In genomic region chr11:69120221-69121000, GRCm38 (mm10) we compare ENCODE assay signal across 8 mouse cellular contexts. TPM values are rescaled to one million over a fixed set of nuclear protein-coding genes. Genes with fewer than 3 reads are reported as not detected.
DNase-seq lines count a peak whose midpoint lies in the region; ATAC-seq and TF ChIP-seq lines count a peak whose summit lies in the region.

Gene Hes7 (plus strand): TSS chr11:69120404.

- H3K9me3 ChIP-seq in hindbrain, embryonic 13.5 days: no peaks in the 10 kb centered on the region
- H3K9me3 ChIP-seq in midbrain, embryonic 10.5 days (replicated peaks): no peaks in the 10 kb centered on the region

- WGBS in hindbrain, embryonic 13.5 days: 1% methylated on average over 27 of the region's 27 CpGs
- 2% methylated on average over 27 of the region's 27 CpGs for WGBS in midbrain, embryonic 10.5 days

- H3K27me3 ChIP-seq in testis, adult 2 months (ENCODE audit: control insufficient read depth, insufficient read depth, low read length): no peaks in the 10 kb centered on the region
- peaks cover 39% of the 10 kb centered on the region for H3K27me3 ChIP-seq in hindbrain, embryonic 13.5 days
- peaks cover 55% of the 10 kb centered on the region for H3K27me3 ChIP-seq in midbrain, embryonic 10.5 days (ENCODE audit: low read depth, poor library complexity, severe bottlenecking)

- no peak for TF ChIP-seq CTCF in testis, adult 2 months (IDR thresholded peaks at IDR 0.05; ENCODE audit: control insufficient read depth, insufficient read depth, insufficient replicate concordance, low read depth, low read length)

- H3K4me1 ChIP-seq in testis, adult 2 months (ENCODE audit: control insufficient read depth, insufficient read depth, low read length): peaks cover 44% of the 10 kb centered on the region
- H3K4me1 ChIP-seq in hindbrain, embryonic 13.5 days (replicated peaks): peaks cover 48% of the 10 kb centered on the region
- peaks cover 64% of the 10 kb centered on the region for H3K4me1 ChIP-seq in midbrain, embryonic 10.5 days

- DNase-seq in CD4-positive, CD25-positive, alpha-beta regulatory T cell, adult 2 months (ENCODE audit: low read depth, low spot score): peak; percentile 44
- no peak for DNase-seq in testis, postnatal 10 days (ENCODE audit: low spot score)
- peak; percentile 70 for DNase-seq in midbrain, embryonic 10.5 days (ENCODE audit: low spot score)
- DNase-seq in ovary, postnatal 36 days (ENCODE audit: low spot score): no peak
- DNase-seq in right cerebral cortex, adult 2 months (ENCODE audit: low spot score in 2 of 2): no peak

- H3K36me3 ChIP-seq in testis, adult 2 months (ENCODE audit: control insufficient read depth, insufficient read depth, low read length): no peaks in the 10 kb centered on the region
- no peaks in the 10 kb centered on the region for H3K36me3 ChIP-seq in hindbrain, embryonic 13.5 days
- H3K36me3 ChIP-seq in midbrain, embryonic 10.5 days: no peaks in the 10 kb centered on the region

- H3K4me3 ChIP-seq in testis, adult 2 months (ENCODE audit: control insufficient read depth, low read depth, low read length): peak within 1 kb of the TSS; percentile 35
- H3K4me3 ChIP-seq in hindbrain, embryonic 13.5 days: peak within 1 kb of the TSS; percentile 86
- peak within 1 kb of the TSS; percentile 87 for H3K4me3 ChIP-seq in midbrain, embryonic 10.5 days

- peak within 1 kb of the TSS; percentile 80 for H3K9ac ChIP-seq in hindbrain, embryonic 13.5 days

- no peak for ATAC-seq in CD4-positive, CD25-positive, alpha-beta regulatory T cell, adult 4 months
- no peak for ATAC-seq in hindbrain, embryonic 13.5 days (ENCODE audit: low FRiP score)

- H3K27ac ChIP-seq in testis, adult 2 months (ENCODE audit: control insufficient read depth, insufficient read depth, low read depth, low read length): no peak within 1 kb of the TSS
- H3K27ac ChIP-seq in hindbrain, embryonic 13.5 days: no peak within 1 kb of the TSS
- peak within 1 kb of the TSS; percentile 84; the same call in 1 of the 2 replicates for H3K27ac ChIP-seq in midbrain, embryonic 10.5 days (replicated peaks)

- H3K4me2 ChIP-seq in hindbrain, embryonic 13.5 days: peak within 1 kb of the TSS; percentile 97

- TF ChIP-seq POLR2A in testis, adult 2 months (IDR thresholded peaks at IDR 0.05; ENCODE audit: control insufficient read depth, low read depth, low read length): no peak

RNA-seq across cellular contexts. Expression of gene Hes7, which starts in this region (rescaled TPM):
- polyA plus RNA-seq in CD4-positive, CD25-positive, alpha-beta regulatory T cell, adult 4 months (2017; shearing (Covaris generic)): not detected
- polyA plus RNA-seq in testis, adult 2 months (2012; rRNA removed): 0.17 TPM in 2 replicates
- 0.26 and 0.35 TPM in 2 replicates for polyA plus RNA-seq in hindbrain, embryonic 13.5 days (2015; fragmentation: Nextera tagmentation; extraction: Ambion mirVana)
- polyA plus RNA-seq in midbrain, embryonic 10.5 days (2016; fragmentation: Nextera tagmentation; extraction: Ambion mirVana): 0.07 and 0.09 TPM in 2 replicates

Comparison
In these comparisons a context has a peak if more than half of its experiments do, and no peak if none do; other contexts are left out.
1. Peak in DNase-seq, H3K4me3 ChIP-seq and H3K27ac ChIP-seq in midbrain, embryonic 10.5 days; RNA of the gene not detected or under 1 TPM.
2. H3K4me3 ChIP-seq: peak in every context shown above with its lines; median percentile 87 in midbrain, embryonic 10.5 days; 86 in hindbrain, embryonic 13.5 days; 35 in testis, adult 2 months.